Mouse (Mus musculus): Measurements from ENCODE around the gene Mon2. TPM values are rescaled to one million over a fixed set of nuclear protein-coding genes. Genes with fewer than 3 reads are reported as not detected.
A peak's percentile ranks its signal among the peaks of the same experiment; 100 is the strongest.

Gene Mon2
- polyA plus RNA-seq, 1 experiment = 53.6 TPM

DNA sequence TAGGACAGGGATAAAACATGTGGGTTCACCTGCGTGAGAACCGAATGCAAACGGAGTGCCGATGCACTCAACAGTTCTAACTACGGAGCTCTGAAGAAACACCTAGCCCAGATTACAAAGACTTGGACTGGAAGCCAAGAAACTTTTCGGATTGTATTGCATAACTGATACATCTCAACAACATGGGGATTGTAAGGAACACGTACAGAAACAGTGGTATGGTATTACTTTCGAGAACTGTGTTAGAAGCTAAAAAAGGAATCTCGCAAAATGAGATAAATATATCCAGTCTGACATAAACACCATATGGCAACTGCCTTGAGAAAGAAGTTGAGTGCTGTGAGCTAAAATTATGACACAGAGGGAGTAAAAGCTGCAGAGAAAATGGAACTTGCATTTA lies 86.4 kb downstream of the Mon2 start:
- H3K4me3 ChIP-seq (ENCODE audit: insufficient read depth, low read length) = no peak overlapping the region
- no peak overlapping the region for H3K27ac ChIP-seq (ENCODE audit: insufficient read depth, low read length)
- TF ChIP-seq POLR2A (IDR thresholded peaks at IDR 0.05; ENCODE audit: extremely low read depth, insufficient read depth, low read length) (no peak), CTCF (IDR thresholded peaks at IDR 0.05; ENCODE audit: extremely low read depth, insufficient read depth, low read length) (no peak)
- H3K4me1 ChIP-seq (ENCODE audit: control insufficient read depth, insufficient read depth, low read length) = peaks cover 15% of the 10 kb centered on the region

GRCm38 (mm10) chr10:122988372-122988771 lies 87.9 kb downstream of the Mon2 start:
- peaks cover 15% of the 10 kb centered on the region for H3K4me1 ChIP-seq (ENCODE audit: control insufficient read depth, insufficient read depth, low read length)
- no peak overlapping the region for H3K4me3 ChIP-seq (ENCODE audit: insufficient read depth, low read length)
- H3K27ac ChIP-seq (ENCODE audit: insufficient read depth, low read length) = no peak overlapping the region
- TF ChIP-seq CTCF (IDR thresholded peaks at IDR 0.05; ENCODE audit: extremely low read depth, insufficient read depth, low read length) = no peak
- TF ChIP-seq POLR2A (IDR thresholded peaks at IDR 0.05; ENCODE audit: extremely low read depth, insufficient read depth, low read length) = no peak

- H3K4me3 ChIP-seq (ENCODE audit: insufficient read depth, low read length) = no peak overlapping the region
- peaks cover 15% of the 10 kb centered on the region for H3K4me1 ChIP-seq (ENCODE audit: control insufficient read depth, insufficient read depth, low read length)
- no peak overlapping the region for H3K27ac ChIP-seq (ENCODE audit: insufficient read depth, low read length)
- TF ChIP-seq POLR2A (IDR thresholded peaks at IDR 0.05; ENCODE audit: extremely low read depth, insufficient read depth, low read length) (no peak), CTCF (IDR thresholded peaks at IDR 0.05; ENCODE audit: extremely low read depth, insufficient read depth, low read length) (peak; percentile 60)
Observed at GRCm38 (mm10) chr10:122987671-122988128, 88.6 kb downstream of the Mon2 start.

GRCm38 (mm10) chr10:122986320-122987225 lies 89.7 kb downstream of the Mon2 start:
- peak overlapping the region; percentile 91 for H3K4me3 ChIP-seq (ENCODE audit: insufficient read depth, low read length)
- peaks cover 14% of the 10 kb centered on the region for H3K4me1 ChIP-seq (ENCODE audit: control insufficient read depth, insufficient read depth, low read length)
- no peak for TF ChIP-seq POLR2A (IDR thresholded peaks at IDR 0.05; ENCODE audit: extremely low read depth, insufficient read depth, low read length)
- no peak for TF ChIP-seq CTCF (IDR thresholded peaks at IDR 0.05; ENCODE audit: extremely low read depth, insufficient read depth, low read length)
- peak overlapping the region; percentile 100 for H3K27ac ChIP-seq (ENCODE audit: insufficient read depth, low read length)

DNA sequence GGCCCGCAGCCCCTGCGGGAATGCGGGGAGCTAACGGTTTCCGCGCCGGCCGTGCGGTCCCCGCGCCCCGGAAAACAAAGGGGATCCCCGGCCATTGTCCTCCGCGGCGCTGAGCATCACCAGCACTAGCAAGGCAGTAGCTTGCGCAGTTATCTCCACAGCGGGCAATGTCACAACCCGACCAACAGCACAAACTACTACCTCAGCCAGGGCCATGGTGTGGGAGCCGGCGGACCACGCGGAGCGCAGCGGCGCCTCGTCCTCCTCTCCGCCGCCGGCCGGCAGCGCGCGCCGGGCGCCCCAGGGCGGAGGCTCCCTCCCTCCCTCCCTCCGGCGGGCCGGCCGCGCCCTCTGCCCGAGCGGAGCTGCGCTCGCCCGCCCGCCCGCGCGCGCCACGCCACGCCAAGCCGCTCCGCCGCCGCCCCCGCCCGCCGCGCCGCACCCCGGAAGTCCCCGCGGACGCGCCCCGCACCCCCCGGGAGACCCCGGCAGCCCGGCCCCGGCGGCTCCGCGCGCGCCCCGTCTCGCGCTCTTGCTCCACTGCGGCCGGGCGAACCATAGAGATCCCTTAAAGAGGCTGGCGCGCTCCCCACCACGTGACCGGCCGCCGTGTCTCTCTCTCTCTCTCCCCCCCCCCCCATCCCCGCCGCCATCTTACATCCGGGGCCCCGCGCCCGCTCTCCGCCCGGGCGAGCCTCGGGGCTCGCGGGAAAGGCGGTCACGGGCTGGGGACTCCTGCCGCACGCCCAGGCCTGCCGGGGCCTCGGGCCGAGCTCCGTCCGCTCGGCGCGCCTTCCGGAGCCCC lies 90.6 kb downstream of the Mon2 start:
- TF ChIP-seq POLR2A (IDR thresholded peaks at IDR 0.05; ENCODE audit: extremely low read depth, insufficient read depth, low read length) (peak; percentile 52; the same call in 1 of the 2 replicates), CTCF (IDR thresholded peaks at IDR 0.05; ENCODE audit: extremely low read depth, insufficient read depth, low read length) (no peak)
- H3K4me1 ChIP-seq (ENCODE audit: control insufficient read depth, insufficient read depth, low read length) = peaks cover 10% of the 10 kb centered on the region
- H3K27ac ChIP-seq (ENCODE audit: insufficient read depth, low read length) = peak overlapping the region; percentile 100

DNA sequence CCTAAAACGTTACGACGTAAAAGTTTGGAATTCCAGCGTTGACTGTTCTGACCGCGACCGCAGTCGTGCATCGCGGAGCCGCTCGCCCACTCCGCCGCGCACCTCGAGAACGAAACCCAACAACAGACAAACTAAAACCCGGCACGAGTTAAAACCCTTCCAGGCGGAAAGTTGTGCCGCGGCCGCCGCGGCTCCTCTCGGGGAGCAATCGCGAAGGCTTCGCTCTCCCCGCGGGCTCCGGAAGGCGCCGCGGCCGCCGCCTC lies 91.1 kb downstream of the Mon2 start:
- Histone ChIP-seq H3K4me1 (ENCODE audit: control insufficient read depth, insufficient read depth, low read length) (peaks cover 8% of the 10 kb centered on the region; the same call in 1 of the 2 replicates), H3K4me3 (ENCODE audit: insufficient read depth, low read length) (peak overlapping the region; percentile 91), H3K27ac (ENCODE audit: insufficient read depth, low read length) (peak overlapping the region; percentile 99)
- no peak for TF ChIP-seq POLR2A (IDR thresholded peaks at IDR 0.05; ENCODE audit: extremely low read depth, insufficient read depth, low read length)
- no peak for TF ChIP-seq CTCF (IDR thresholded peaks at IDR 0.05; ENCODE audit: extremely low read depth, insufficient read depth, low read length)

More for the DNA sequence above, 90.6 kb downstream of the Mon2 start:
- peak overlapping the region; percentile 91 for H3K4me3 ChIP-seq (ENCODE audit: insufficient read depth, low read length)

DNA sequence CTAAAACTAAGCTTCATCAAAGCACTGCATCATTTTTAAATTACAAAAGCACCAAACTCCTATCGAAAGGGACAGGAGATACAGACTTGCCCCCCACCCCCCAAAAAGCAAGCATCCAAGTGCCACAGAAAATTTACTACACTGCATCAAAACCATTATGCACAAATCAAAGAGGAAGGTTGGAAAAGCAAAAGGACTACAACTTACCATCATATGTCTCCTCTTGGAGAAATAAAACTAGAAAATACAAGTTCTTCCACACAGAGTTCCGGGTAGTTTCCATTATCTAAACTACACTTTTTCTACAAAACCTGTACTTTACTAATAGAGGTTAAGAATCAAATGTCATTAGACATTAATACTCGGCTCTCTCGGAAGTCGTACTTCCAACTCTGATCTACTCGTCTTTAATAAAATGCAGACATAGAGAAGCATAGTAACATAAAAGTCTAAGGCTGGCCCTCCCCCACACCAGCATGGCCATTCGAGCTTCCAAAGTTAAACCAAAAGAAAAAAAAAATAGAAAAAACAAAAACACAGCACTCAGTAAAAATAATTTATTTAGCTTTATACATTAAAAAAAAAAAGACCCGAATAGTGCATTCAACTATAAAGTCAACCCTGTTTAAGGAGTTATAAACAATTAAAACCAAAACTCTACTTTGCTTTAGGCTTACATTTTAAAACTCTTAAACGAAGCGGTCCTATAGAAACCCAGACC lies 91.6 kb downstream of the Mon2 start:
- Histone ChIP-seq H3K27ac (ENCODE audit: insufficient read depth, low read length) (peak overlapping the region; percentile 99), H3K4me3 (ENCODE audit: insufficient read depth, low read length) (peak overlapping the region; percentile 91)
- no peak for TF ChIP-seq POLR2A (IDR thresholded peaks at IDR 0.05; ENCODE audit: extremely low read depth, insufficient read depth, low read length)
- no peak for TF ChIP-seq CTCF (IDR thresholded peaks at IDR 0.05; ENCODE audit: extremely low read depth, insufficient read depth, low read length)

DNA sequence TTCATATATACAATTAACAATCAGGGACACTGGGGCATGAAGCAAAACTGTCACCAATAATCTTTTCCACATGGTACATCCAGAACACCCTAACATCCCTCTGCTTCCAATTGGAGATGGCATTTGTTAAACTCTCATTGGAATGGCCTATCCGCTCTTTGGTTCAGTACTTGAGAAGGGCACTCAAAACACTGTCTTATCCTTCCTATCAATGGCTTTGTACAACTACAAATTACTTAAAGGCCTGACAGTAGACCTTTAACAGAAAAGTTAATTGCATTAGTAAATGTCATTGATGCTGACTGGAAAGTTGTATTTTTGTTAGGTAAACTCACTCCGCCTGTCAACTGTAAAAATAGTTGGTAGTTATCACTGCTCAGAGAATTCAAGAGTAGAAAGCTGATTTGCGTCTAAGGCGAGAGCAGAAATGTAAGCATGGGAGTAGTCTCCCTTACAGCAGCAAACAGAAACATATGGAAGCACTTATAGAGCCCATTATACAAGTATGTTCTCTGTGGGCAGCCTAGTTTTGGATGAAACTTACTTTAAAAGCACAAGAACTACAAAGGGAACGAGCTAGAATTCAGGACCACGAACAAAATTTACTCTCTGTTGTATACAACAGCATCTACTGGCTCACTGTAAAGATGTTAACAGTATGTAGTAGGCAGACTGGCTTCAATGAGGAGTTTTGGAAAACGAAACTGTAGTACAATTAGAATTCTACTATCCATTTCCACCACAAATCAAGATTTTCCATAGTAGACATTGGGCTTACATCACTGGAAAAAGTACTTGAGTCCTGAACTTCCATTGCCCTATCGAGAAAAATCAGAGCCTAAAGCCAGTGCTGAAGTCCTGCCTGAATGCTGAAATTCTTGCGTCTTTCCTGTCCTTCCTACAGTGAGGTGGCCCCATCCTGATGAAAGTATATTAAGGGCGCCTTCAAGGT lies 92.5 kb downstream of the Mon2 start:
- TF ChIP-seq CTCF (IDR thresholded peaks at IDR 0.05; ENCODE audit: extremely low read depth, insufficient read depth, low read length) (no peak), POLR2A (IDR thresholded peaks at IDR 0.05; ENCODE audit: extremely low read depth, insufficient read depth, low read length) (no peak)
- peak overlapping the region; percentile 91 for H3K4me3 ChIP-seq (ENCODE audit: insufficient read depth, low read length)
- 0 out of 2 replicates have a peak overlapping the region, but pooled peaks have one; percentile 21 for H3K27ac ChIP-seq (ENCODE audit: insufficient read depth, low read length)
- peaks cover 5% of the 10 kb centered on the region; the same call in 1 of the 2 replicates for H3K4me1 ChIP-seq (ENCODE audit: control insufficient read depth, insufficient read depth, low read length)

More for the DNA sequence above, 91.6 kb downstream of the Mon2 start:
- H3K4me1 ChIP-seq (ENCODE audit: control insufficient read depth, insufficient read depth, low read length) = peaks cover 7% of the 10 kb centered on the region; the same call in 1 of the 2 replicates
